Mouse (Mus musculus) layer of hippocampus, postnatal 10 days (tissue): ENCODE data around the gene Cttnbp2nl. TPM values are rescaled to one million over a fixed set of nuclear protein-coding genes. Genes with fewer than 3 reads are reported as not detected.
A peak's percentile ranks its signal among the peaks of the same experiment; 100 is the strongest.

Experiments used
- DNase-seq, 2 experiments: peaks; one replicate each; pipeline ENCODE4 v3.0.0; 2021; ENCODE audit warnings: low spot score in 2 of 2
- total RNA-seq, 2 experiments: library from RNA; stranded (reverse); gene quantifications; 2 replicates each; pipeline ENCODE4 v1.2.3; 2021

Cttnbp2nl gene
- total RNA-seq, 2 experiments from 2014 or later: 38.0 to 46.6 TPM

- no peak for DNase-seq
Measured at GRCm38 (mm10) chr3:105017314-105017713, 35.6 kb downstream of the Cttnbp2nl start.

- DNase-seq: no peak
Measured at GRCm38 (mm10) chr3:105016204-105016603, 36.7 kb downstream of the Cttnbp2nl start.

- no peak for DNase-seq
Measured at GRCm38 (mm10) chr3:105014908-105015307, 38.0 kb downstream of the Cttnbp2nl start.

GRCm38 (mm10) chr3:105012696-105013313, 40.1 kb downstream of the Cttnbp2nl start:
- no peak for DNase-seq

GRCm38 (mm10) chr3:105011883-105012282, 41.1 kb downstream of the Cttnbp2nl start:
- no peak for DNase-seq

GRCm38 (mm10) chr3:105010681-105011339, 42.1 kb downstream of the Cttnbp2nl start:
- no peak for DNase-seq

GRCm38 (mm10) chr3:105008070-105008469, 44.9 kb downstream of the Cttnbp2nl start:
- no peak for DNase-seq

- no peak for DNase-seq
Measured at GRCm38 (mm10) chr3:105006101-105006500, 46.8 kb downstream of the Cttnbp2nl start.

- DNase-seq: peak in 1 of 2 experiments; percentile 33
Measured at GRCm38 (mm10) chr3:105005561-105006065, 47.3 kb downstream of the Cttnbp2nl start.

- peak in 1 of 2 experiments; percentile 30 for DNase-seq
Measured at GRCm38 (mm10) chr3:105005011-105005410, 47.9 kb downstream of the Cttnbp2nl start.

GRCm38 (mm10) chr3:105003960-105004463, 48.9 kb downstream of the Cttnbp2nl start:
- peak; percentile 32 to 60 for DNase-seq

- DNase-seq: no peak
Measured at GRCm38 (mm10) chr3:105001374-105001773, 51.6 kb downstream of the Cttnbp2nl start.

GRCm38 (mm10) chr3:105000561-105000960, 52.4 kb downstream of the Cttnbp2nl start:
- no peak for DNase-seq

GRCm38 (mm10) chr3:104997563-104997962, 55.4 kb downstream of the Cttnbp2nl start:
- DNase-seq: no peak

- no peak for DNase-seq
Measured at GRCm38 (mm10) chr3:104995707-104996106, 57.2 kb downstream of the Cttnbp2nl start.

GRCm38 (mm10) chr3:104994415-104994841, 58.5 kb downstream of the Cttnbp2nl start:
- DNase-seq: no peak

GRCm38 (mm10) chr3:104993800-104994199, 59.1 kb downstream of the Cttnbp2nl start:
- peak; percentile 46 to 49 for DNase-seq

- peak; percentile 94 to 96 for DNase-seq
Measured at GRCm38 (mm10) chr3:104992709-104993388, 60.1 kb downstream of the Cttnbp2nl start.

- no peak for DNase-seq
Measured at GRCm38 (mm10) chr3:104991703-104992102, 61.2 kb downstream of the Cttnbp2nl start.

GRCm38 (mm10) chr3:104987884-104988283, 65.1 kb downstream of the Cttnbp2nl start:
- DNase-seq: no peak

- peak in 1 of 2 experiments; percentile 0 for DNase-seq
Measured at GRCm38 (mm10) chr3:104979735-104980134, 73.2 kb downstream of the Cttnbp2nl start.
